Mouse (Mus musculus): Measurements from ENCODE around the gene Herc2. TPM values are rescaled to one million over a fixed set of nuclear protein-coding genes. Genes with fewer than 3 reads are reported as not detected.
A peak's percentile ranks its signal among the peaks of the same experiment; 100 is the strongest.
"Not testable (repeated sequence)": the region's sequence is repeated elsewhere in the genome, so short reads cannot be mapped to it uniquely, and the experiment has no call there.

The Herc2 gene
- total RNA-seq (2017) = 102 and 115 TPM in 2 replicates

DNA sequence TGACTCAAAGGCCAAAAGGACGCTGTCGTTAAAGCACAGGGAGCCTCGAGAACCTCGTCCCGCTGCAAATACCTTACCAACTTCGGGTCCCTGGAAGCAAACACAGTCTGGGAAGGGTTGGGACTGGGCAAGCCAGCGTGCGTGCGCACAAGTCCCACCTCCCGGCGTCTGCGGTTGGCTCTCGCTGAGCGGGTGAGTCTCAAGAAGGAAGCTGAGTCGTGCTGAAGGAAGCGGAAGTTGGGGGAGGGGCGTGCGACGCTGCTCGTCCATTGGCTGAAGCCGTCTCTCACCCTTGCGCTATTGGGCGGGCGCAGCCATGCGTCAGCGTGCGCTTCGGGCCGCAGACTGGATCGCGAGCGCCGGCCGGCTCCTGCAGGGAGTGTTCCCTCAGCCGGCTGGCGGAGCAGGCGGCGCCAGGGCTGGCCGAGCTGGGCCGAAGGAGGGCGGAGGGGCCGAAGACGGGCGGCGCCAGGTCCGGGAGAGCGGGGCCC, at the start of gene Herc2:
Gene Herc2 (plus strand): TSS at position 366 of the 491 bp plus-strand sequence.
- ATAC-seq (ENCODE audit: extremely low read depth, insufficient number of reproducible peaks, low FRiP score, poor library complexity, severe bottlenecking) = peak; percentile 100

GRCm38 (mm10) chr7:56010318-56011017, 39.5 kb upstream of the Herc2 start:
- no peak for ATAC-seq (ENCODE audit: extremely low read depth, insufficient number of reproducible peaks, low FRiP score, poor library complexity, severe bottlenecking)

DNA sequence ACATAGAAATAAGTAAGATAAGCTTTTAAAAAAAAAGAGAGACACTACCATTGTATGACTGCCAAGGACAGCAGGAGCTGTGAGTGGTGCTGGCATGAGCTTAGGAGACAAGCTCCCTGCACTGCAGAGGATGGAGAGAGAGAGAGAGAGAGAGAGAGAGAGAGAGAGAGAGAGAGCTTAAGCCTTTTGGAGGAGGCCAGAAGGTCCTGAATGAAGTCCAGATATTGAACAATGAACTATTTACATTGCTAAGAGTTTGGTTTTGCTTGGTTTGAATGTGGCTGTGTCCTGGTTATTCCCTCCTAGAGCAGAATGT, 39.0 kb upstream of the Herc2 start:
- no peak for ATAC-seq (ENCODE audit: extremely low read depth, insufficient number of reproducible peaks, low FRiP score, poor library complexity, severe bottlenecking)

DNA sequence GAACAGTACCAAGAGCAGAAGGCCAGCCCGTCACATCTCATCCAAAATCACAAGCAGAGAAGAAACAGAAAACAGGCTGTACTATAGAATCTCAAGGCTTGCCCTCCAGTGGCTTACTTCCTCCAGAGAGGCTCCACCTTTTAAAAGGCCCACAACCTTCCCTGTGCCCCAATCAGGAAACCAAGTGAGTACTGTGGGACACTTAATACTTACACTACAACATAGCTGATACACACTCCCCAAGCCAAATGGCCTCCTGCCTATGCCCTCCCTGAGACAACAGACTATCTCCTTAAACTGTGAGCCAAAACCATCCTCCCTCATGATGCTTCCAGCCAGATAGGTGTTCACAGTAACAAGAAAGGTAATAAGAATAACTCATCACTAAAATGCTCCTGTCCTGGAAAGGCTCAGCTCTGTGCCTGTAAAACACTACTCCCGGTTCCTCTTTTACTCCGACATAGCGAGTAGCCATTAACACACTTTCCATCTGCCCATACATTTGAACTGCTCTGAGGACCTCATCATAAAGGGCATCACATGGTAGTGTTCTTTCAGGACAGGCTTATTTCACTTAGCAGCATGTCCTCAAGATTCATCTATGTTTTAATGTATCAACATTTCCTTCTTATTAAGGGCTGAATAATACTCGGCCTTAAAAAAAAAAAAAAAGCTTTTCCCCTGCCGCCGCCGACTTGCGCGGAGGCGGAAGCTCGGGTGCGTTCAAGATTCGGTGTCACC, 36.6 kb upstream of the Herc2 start:
- no peak for ATAC-seq (ENCODE audit: extremely low read depth, insufficient number of reproducible peaks, low FRiP score, poor library complexity, severe bottlenecking)

GRCm38 (mm10) chr7:56014002-56014702, 35.8 kb upstream of the Herc2 start:
- ATAC-seq (ENCODE audit: extremely low read depth, insufficient number of reproducible peaks, low FRiP score, poor library complexity, severe bottlenecking) = not testable (repeated sequence)

GRCm38 (mm10) chr7:56015172-56015571, 34.8 kb upstream of the Herc2 start:
- no peak for ATAC-seq (ENCODE audit: extremely low read depth, insufficient number of reproducible peaks, low FRiP score, poor library complexity, severe bottlenecking)

DNA sequence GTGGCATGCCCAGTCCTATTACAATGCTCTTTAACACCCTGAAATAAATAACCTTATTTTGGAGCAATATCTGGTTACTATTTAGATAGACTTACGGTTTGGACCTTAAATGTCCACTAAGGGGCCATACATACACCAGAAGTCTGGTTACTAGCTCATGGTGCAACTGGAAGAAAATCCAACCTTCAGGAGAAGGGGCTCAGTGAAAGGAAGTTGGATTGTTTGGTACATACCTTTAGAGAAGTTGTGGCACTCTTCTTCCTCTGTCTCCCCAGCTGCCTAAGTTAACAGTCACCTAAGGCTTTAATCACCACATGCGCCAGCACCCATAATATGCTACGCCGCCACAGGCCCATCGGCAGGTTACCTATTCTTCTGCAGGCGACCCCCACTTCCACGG, 34.2 kb upstream of the Herc2 start:
- ATAC-seq (ENCODE audit: extremely low read depth, insufficient number of reproducible peaks, low FRiP score, poor library complexity, severe bottlenecking) = no peak

DNA sequence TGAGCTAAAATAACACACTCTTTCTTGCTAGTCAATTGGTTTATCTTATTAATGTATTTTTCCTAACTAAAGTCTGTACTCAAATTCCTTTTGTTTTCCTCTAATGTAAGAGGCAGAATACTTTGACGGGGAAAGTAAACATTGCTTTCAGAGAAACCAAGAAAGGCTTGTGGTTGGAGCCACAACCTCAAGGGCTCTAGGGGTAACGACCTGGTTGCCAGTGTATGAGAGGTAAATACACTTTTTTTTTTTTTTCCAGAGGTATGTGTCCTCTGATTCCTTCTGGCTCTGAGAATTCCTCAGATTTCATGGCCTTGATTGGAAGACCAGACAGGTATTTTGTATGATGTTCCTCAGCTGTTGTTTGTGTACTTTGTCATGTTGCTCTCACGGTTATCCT, 32.2 kb upstream of the Herc2 start:
- ATAC-seq (ENCODE audit: extremely low read depth, insufficient number of reproducible peaks, low FRiP score, poor library complexity, severe bottlenecking) = no peak

- 0 out of 2 replicates have a peak, but pooled peaks have one; percentile 13 for ATAC-seq (ENCODE audit: extremely low read depth, insufficient number of reproducible peaks, low FRiP score, poor library complexity, severe bottlenecking)
Observed at GRCm38 (mm10) chr7:56018446-56018971, 31.5 kb upstream of the Herc2 start.

GRCm38 (mm10) chr7:56018972-56019929, 30.7 kb upstream of the Herc2 start:
- no peak for ATAC-seq (ENCODE audit: extremely low read depth, insufficient number of reproducible peaks, low FRiP score, poor library complexity, severe bottlenecking)

GRCm38 (mm10) chr7:56019930-56020253, 30.1 kb upstream of the Herc2 start, which contains the start of gene Nipa1:
Gene Nipa1, minus strand, starts transcription at chr7:56019954.
- ATAC-seq (ENCODE audit: extremely low read depth, insufficient number of reproducible peaks, low FRiP score, poor library complexity, severe bottlenecking) = no peak

DNA sequence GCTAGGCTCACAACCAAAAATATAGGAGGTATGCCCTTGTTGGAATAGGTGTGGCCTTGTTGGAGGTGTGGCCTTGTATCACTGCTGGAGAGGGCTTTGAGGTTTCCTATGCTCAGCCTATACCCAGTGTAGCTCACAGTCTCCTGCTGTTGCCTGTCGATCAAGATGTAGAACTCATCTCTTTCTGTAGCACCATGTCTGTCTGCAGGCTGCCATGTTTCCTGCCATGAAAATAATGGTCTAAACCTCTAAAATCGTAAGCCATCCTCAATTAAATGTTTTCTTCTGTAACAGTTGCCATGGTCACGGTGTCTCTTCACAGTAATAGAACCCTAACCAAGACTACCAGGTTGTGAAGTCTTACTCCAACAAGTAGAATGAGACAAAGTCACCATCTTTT, 26.4 kb upstream of the Herc2 start:
- ATAC-seq (ENCODE audit: extremely low read depth, insufficient number of reproducible peaks, low FRiP score, poor library complexity, severe bottlenecking) = no peak

- peak; percentile 95 for ATAC-seq (ENCODE audit: extremely low read depth, insufficient number of reproducible peaks, low FRiP score, poor library complexity, severe bottlenecking)
Observed at GRCm38 (mm10) chr7:56042353-56042752, 7.6 kb upstream of the Herc2 start.

DNA sequence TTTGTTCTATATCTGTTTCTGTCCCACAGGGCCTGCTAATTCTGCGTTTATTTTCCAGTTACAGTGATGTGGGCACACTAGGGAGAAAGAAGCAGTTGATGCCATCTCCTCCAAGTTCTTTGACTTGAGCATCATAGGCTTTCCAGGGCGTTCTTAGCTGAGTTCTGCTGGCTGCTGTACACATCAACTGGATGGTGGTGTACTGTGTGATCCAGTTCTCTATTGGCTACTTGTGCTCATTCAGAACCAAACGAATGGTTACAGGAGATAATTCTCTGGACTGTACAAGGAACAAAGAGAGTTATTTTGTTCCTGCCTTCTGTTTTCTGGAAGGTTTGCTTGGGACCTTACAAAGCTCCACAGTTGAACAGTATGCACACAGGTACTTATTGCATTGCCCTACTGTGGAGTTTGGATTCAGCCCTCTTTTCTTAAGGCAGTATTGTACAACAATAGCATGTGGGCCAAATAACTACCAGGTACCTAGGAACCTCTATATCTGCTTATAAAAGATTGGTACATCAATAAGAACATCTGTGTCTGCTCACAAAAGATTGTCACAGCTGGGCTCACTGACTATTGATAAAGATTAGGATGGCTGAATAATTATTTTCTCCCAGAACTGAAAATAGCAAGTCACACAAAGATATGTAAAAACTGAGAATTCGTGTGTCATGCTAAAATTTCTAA, 6.3 kb upstream of the Herc2 start:
- no peak for ATAC-seq (ENCODE audit: extremely low read depth, insufficient number of reproducible peaks, low FRiP score, poor library complexity, severe bottlenecking)

DNA sequence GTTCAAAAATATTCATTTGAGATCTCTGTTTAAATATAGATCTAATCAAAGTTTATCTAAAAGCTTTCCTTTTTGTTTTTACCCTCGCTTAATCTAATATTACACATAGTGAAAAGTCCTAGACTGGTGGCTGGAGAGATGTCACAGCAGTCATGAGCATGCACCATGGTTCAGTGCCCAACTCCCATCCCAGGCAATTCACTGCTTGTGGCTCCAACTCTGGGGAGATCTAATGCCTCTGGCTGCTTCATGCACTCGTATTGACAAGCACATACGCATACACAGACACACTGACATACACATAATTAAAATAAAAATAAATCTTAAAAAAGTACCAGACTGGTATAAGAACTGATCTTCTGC, 5.7 kb upstream of the Herc2 start:
- ATAC-seq (ENCODE audit: extremely low read depth, insufficient number of reproducible peaks, low FRiP score, poor library complexity, severe bottlenecking) = no peak

GRCm38 (mm10) chr7:56047178-56047577, 2.8 kb upstream of the Herc2 start:
- no peak for ATAC-seq (ENCODE audit: extremely low read depth, insufficient number of reproducible peaks, low FRiP score, poor library complexity, severe bottlenecking)

DNA sequence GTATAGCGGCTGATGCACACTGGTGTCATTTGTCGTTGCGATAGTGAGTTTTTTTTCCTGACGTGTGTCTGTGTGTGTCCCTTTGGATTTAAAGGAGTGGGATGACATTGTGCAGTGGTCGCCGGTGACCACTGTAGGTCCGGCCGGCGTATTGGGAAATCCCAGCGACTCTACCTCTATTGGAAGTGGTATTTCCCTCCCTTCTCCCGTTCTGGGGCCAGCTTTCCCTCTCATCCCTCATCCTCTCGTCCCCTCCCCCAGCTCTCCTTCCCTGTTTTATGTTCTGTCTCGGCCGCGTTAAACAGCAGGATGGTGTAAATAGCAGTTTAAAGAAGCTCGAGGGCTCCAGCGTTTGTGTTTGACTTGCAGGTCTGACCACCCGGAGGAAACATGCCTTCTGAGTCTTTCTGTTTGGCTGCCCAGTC, 503 bp downstream of the Herc2 start:
- ATAC-seq (ENCODE audit: extremely low read depth, insufficient number of reproducible peaks, low FRiP score, poor library complexity, severe bottlenecking) = no peak

DNA sequence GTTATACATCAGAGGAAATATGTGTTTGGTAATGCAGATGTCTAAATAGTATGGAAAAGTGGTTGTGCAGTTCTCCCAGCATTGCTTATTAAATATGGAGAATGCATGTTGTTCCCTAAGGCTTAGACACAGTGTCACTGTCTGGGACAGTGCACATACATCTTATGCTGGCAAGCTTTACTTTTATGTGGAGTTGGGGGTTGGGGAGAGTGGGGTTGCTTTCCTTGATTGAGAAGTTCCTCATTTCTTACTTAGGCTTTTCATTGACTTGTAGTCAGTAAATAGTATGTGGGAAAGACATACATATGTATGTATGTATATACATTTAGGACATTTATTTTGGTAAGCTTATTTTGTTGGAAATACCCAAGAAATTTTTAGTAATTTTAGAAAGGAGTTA, 3.0 kb downstream of the Herc2 start:
- ATAC-seq (ENCODE audit: extremely low read depth, insufficient number of reproducible peaks, low FRiP score, poor library complexity, severe bottlenecking) = no peak
